Mouse (Mus musculus) C2C12 (cell line): ENCODE data around the gene Rsph10b. TPM values are rescaled to one million over a fixed set of nuclear protein-coding genes. Genes with fewer than 3 reads are reported as not detected.

Source experiments
- H3K27me3 ChIP-seq: one replicate; pipeline ENCODE4 v1.6.1; 2011; ENCODE audit not compliant: control insufficient read depth, insufficient read depth, insufficient read length
- H3K36me3 ChIP-seq: one replicate; pipeline ENCODE4 v1.6.1; 2011; ENCODE audit not compliant: control insufficient read depth, insufficient read depth
- H3K4me3 ChIP-seq: one replicate; pipeline ENCODE4 v1.5.1; 2011; ENCODE audit warnings: mild to moderate bottlenecking, control low read depth; ENCODE audit not compliant: poor library complexity, insufficient read depth, severe bottlenecking
- H3K79me2 ChIP-seq: one replicate; pipeline ENCODE4 v1.6.1; 2011; ENCODE audit not compliant: control insufficient read depth, insufficient read depth
- H3K79me3 ChIP-seq: one replicate; pipeline ENCODE4 v1.6.1; 2011; ENCODE audit warnings: low read depth, control low read depth
- H3ac ChIP-seq: one replicate; pipeline ENCODE3; 2011; ENCODE audit warnings: low read depth; ENCODE audit not compliant: control insufficient read depth, insufficient read length
- CEBPB ChIP-seq: IDR thresholded peaks from one replicate; pipeline ENCODE4 v1.6.1; 2011; ENCODE audit warnings: low read depth, mild to moderate bottlenecking, control low read depth, moderate library complexity
- CTCF ChIP-seq: IDR thresholded peaks from one replicate; pipeline ENCODE4 v1.5.1; 2011; ENCODE audit not compliant: control insufficient read depth, insufficient read depth, insufficient read length
- FOSL1 ChIP-seq: IDR thresholded peaks from one replicate; pipeline ENCODE4 v1.8.0; 2011; ENCODE audit warnings: mild to moderate bottlenecking, low read length; ENCODE audit not compliant: poor library complexity, insufficient read depth, severe bottlenecking
- MAX ChIP-seq: IDR thresholded peaks from one replicate; pipeline ENCODE4 v1.6.1; 2011; ENCODE audit warnings: mild to moderate bottlenecking, control low read depth
- MYOD1 ChIP-seq: IDR thresholded peaks from one replicate; pipeline ENCODE4 v1.6.1; 2011; ENCODE audit warnings: low read depth; ENCODE audit not compliant: control insufficient read depth, insufficient read length
- MYOG ChIP-seq: IDR thresholded peaks from one replicate; pipeline ENCODE4 v1.6.1; 2011; ENCODE audit not compliant: control insufficient read depth, insufficient read length; ENCODE audit errors: extremely low read depth
- USF1 ChIP-seq: IDR thresholded peaks from one replicate; pipeline ENCODE4 v1.6.1; 2011; ENCODE audit warnings: low read depth, mild to moderate bottlenecking, control low read depth, moderate library complexity
- polyA plus RNA-seq: library from polyadenylated mRNA; unstranded; fragments of >200 nt; fragmentation: generic; extraction: Trizol; gene quantifications from one replicate; pipeline ENCODE4 v1.2.1, GENCODE M21; 2012; ENCODE audit warnings: missing spikeins

Gene Rsph10b
- polyA plus RNA-seq, 1 experiment, result not detected

DNA sequence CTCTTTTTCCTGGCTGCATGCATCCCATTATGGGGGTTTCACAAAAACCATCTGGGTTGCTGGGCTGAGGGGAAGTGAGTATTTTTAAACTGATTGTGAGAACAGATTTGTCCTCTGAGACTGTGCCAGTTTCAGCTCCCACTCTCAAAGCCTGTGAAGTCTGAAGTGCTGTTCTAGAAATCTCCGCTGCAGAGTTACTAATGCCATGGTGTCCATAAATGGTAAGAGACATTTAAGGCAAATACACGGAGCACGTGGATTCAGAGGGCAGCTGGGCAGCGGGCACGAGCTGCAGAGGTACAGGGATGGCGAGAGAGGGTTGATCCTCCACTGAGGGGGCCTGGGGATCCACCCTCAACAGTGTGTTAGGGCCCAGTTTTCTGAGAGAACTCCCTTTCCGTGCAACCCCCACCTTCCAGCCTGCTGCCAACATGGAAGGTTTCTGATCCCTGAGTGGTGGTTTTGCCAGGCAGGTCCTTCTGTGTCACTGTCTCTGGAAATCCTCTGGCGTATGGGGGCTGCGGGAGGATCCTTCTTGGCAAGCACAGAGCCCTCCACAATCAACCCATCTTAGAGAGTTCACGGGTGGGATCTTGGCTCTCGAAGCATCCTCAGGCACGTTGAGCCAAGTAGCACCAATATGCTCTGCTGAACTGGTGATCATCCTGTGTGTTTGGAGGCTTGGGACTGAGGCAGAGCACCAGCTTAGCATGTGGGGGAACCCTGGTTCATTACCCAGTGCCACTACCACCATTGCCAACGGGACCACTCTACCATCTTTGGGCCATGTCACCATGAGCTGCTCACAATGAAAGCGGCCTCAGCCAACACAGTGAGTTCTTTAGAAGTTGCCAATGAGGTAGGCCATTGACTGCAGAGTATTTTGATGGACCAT lies 10.6 kb downstream of the Rsph10b start:
- Histone ChIP-seq H3K79me2 (no peaks in the 10 kb centered on the region), H3ac (no peak overlapping the region), H3K36me3 (no peaks in the 10 kb centered on the region), H3K27me3 (peaks cover 24% of the 10 kb centered on the region), H3K4me3 (no peak overlapping the region), H3K79me3 (no peaks in the 10 kb centered on the region)
- no peak for TF ChIP-seq MYOG
- TF ChIP-seq MYOD1, result no peak
- TF ChIP-seq CTCF, result no peak
- TF ChIP-seq USF1, result no peak
- TF ChIP-seq FOSL1, result no peak
- no peak for TF ChIP-seq CEBPB
- no peak for TF ChIP-seq MAX

DNA sequence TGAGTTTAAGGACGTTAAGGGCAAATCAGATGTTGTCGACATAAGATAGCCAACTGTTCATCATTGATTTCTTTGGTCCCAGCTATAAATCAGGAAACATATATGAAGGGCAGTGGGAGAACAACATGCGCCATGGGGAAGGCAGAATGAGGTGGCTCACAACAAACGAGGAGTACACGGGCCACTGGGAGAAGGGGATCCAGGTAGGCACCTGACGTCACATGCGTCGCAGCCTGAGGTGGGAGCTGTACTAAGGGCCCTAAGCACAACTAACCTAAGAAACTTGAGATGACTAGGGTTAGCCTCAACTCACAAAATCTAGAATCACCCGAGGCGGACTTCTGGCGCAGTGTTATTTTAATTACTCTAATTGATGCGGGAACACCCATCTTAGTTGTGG lies 15.5 kb downstream of the Rsph10b start:
- no peak for TF ChIP-seq MYOG
- Histone ChIP-seq H3ac (no peak overlapping the region), H3K27me3 (peaks cover 25% of the 10 kb centered on the region), H3K36me3 (no peaks in the 10 kb centered on the region), H3K79me2 (no peaks in the 10 kb centered on the region), H3K4me3 (no peak overlapping the region), H3K79me3 (no peaks in the 10 kb centered on the region)

DNA sequence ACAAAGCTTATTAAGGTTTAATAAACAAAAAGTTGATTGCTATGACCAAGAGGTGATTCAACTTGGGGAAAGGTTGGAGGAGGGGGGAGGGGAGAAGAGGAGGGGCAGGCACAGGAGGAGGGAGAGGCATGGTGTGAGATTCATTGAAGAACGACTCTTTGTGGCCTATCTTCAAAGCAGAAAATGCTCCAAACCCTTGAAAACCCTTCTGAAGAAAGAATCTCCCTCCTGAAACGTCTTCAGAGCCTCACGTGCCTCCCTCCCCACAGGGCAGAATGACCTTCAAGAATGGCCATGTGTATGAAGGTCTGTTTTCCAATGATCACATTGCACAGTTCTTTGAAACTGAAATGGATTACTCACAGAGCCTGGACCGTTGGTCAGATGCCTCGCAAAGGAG lies 17.2 kb downstream of the Rsph10b start:
- Histone ChIP-seq H3K36me3 (no peaks in the 10 kb centered on the region), H3K4me3 (no peak overlapping the region), H3K79me2 (no peaks in the 10 kb centered on the region), H3K27me3 (peaks cover 14% of the 10 kb centered on the region), H3K79me3 (no peaks in the 10 kb centered on the region), H3ac (no peak overlapping the region)
- TF ChIP-seq MYOG (no peak), CTCF (no peak), USF1 (no peak), MYOD1 (no peak), FOSL1 (no peak), CEBPB (no peak), MAX (no peak)

DNA sequence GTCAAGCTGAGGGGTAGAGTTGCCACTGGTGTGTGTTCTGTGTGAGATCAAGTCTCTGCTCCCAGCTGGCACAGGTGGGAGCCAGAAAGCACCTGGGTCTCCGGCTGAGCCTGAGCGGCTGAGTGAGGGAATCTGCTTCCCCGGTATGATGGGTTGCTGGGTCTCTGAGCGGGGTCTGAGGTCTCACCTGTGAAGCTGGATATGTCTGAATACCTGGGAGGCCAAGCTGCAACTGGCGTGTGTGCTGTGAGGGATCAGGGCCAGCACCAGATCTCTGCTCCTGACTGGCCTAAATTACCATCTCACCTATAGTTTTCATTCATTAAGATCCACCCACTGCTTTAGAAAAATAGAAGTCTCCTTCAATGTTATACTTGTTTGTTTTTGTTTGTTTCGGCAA lies 24.3 kb downstream of the Rsph10b start:
- H3K27me3 ChIP-seq, result peaks cover 16% of the 10 kb centered on the region
- H3K79me3 ChIP-seq, result no peaks in the 10 kb centered on the region
- H3K79me2 ChIP-seq, result no peaks in the 10 kb centered on the region
- H3K4me3 ChIP-seq, result no peak overlapping the region
- TF ChIP-seq FOSL1 (no peak), MYOD1 (no peak), MYOG (no peak), MAX (no peak), CEBPB (no peak), USF1 (no peak)
- no peak overlapping the region for H3ac ChIP-seq
- H3K36me3 ChIP-seq, result no peaks in the 10 kb centered on the region

DNA sequence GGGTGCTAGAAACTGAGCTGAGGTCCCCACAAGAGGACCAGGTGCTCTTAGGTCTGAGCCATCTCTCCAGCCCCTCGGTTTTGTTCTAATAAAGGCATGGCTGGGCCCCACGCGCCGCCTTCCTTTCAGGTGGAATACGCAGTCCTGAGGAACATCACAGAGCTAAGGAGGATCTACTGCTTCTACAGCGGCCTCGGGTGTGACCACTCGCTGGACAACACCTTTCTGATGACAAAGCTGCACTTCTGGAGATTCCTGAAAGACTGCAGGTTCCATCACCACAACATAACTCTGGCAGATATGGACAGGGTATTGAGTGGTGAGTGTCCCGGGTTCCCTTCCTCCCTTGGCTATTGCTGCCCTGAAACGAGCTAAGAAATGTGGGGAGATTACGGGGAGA lies 26.7 kb downstream of the Rsph10b start:
- H3ac ChIP-seq, result no peak overlapping the region
- no peak for TF ChIP-seq CTCF
- TF ChIP-seq USF1, result no peak
- no peak for TF ChIP-seq FOSL1
- no peak for TF ChIP-seq MYOD1
- no peak for TF ChIP-seq CEBPB
- TF ChIP-seq MYOG, result no peak
- no peak for TF ChIP-seq MAX
- no peaks in the 10 kb centered on the region for H3K79me2 ChIP-seq

DNA sequence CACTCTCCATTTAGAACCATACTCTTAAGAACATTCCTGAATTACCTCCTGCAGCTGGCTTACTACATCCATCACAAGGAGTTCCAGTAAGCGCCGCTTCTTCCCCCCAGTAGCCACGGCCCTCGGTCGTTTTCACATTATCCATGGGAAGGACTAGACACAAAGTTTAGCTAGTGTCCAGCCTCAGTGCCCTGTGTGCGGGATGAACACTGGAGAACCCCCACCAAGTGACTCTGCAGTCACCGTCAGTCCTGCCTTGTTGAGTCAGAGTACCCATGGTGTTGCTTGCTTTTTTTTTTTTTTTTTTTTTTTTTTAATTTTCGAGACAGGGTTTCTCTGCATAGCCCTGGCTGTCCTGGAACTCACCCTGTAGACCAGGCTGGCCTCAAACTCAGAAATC lies 28.3 kb downstream of the Rsph10b start:
- H3K4me3 ChIP-seq, result no peak overlapping the region
- H3K79me2 ChIP-seq, result no peaks in the 10 kb centered on the region
- H3K79me3 ChIP-seq, result no peaks in the 10 kb centered on the region
- TF ChIP-seq FOSL1 (no peak), USF1 (no peak), MYOG (no peak), MYOD1 (no peak), CTCF (no peak), MAX (no peak), CEBPB (no peak)
- H3K36me3 ChIP-seq, result no peaks in the 10 kb centered on the region
- H3ac ChIP-seq, result no peak overlapping the region
- peaks cover 24% of the 10 kb centered on the region for H3K27me3 ChIP-seq

More for the DNA sequence above, 26.7 kb downstream of the Rsph10b start:
- H3K27me3 ChIP-seq, result peaks cover 24% of the 10 kb centered on the region
- no peak overlapping the region for H3K4me3 ChIP-seq
- no peaks in the 10 kb centered on the region for H3K36me3 ChIP-seq
- no peaks in the 10 kb centered on the region for H3K79me3 ChIP-seq
